Mouse (Mus musculus) midbrain, embryonic 12.5 days (tissue): Measurements from ENCODE around the gene Helq. TPM values are rescaled to one million over a fixed set of nuclear protein-coding genes. Genes with fewer than 3 reads are reported as not detected.

Source experiments
- ATAC-seq: fragments of 200-750 bp; cut with Nextera tagmentation; 2 replicates; pipeline ENCODE4 v1.8.0; 2017; ENCODE audit warnings: low read depth, moderate TSS enrichment, moderate library complexity; ENCODE audit not compliant: low FRiP score
- H3K27ac ChIP-seq: fragments of 300-500 bp; sonication (generic); replicated peaks from 2 replicates; pipeline ENCODE4 v1.5.1; 2016; ENCODE audit warnings: mild to moderate bottlenecking
- H3K27me3 ChIP-seq: fragments of 300-500 bp; sonication (generic); 2 replicates; pipeline ENCODE4 v1.6.1; 2016; ENCODE audit warnings: mild to moderate bottlenecking
- H3K36me3 ChIP-seq: fragments of 300-500 bp; sonication (generic); 2 replicates; pipeline ENCODE4 v1.6.1; 2016
- H3K4me1 ChIP-seq: fragments of 300-500 bp; sonication (generic); 2 replicates; pipeline ENCODE4 v1.6.1; 2016
- H3K4me2 ChIP-seq: fragments of 300-500 bp; sonication (generic); replicated peaks from 2 replicates; pipeline ENCODE4 v1.6.1; 2016; ENCODE audit warnings: mild to moderate bottlenecking, moderate library complexity
- H3K4me3 ChIP-seq: fragments of 300-500 bp; sonication (generic); 2 replicates; pipeline ENCODE4 v1.5.1; 2016; ENCODE audit warnings: mild to moderate bottlenecking
- H3K9ac ChIP-seq: fragments of 300-500 bp; sonication (generic); replicated peaks from 2 replicates; pipeline ENCODE4 v1.6.1; 2016; ENCODE audit warnings: mild to moderate bottlenecking, moderate library complexity
- H3K9me3 ChIP-seq: fragments of 300-500 bp; sonication (generic); 2 replicates; pipeline ENCODE4 v1.6.1; 2016; ENCODE audit warnings: mild to moderate bottlenecking
- WGBS: fragments of 180-500 bp; shearing (Covaris S2); methylation state at CpG from one replicate; pipeline ENCODE4 v1.1.7; 2016; 5-methylcytosine and 5-hydroxymethylcytosine counted together
- polyA plus RNA-seq: library from polyadenylated mRNA; unstranded; fragments of >200 nt; fragmentation: Nextera tagmentation; extraction: Ambion mirVana; gene quantifications from 2 replicates; pipeline ENCODE4 v1.2.1, GENCODE M21; 2016

Gene Helq
- polyA plus RNA-seq: 23.8 and 27.5 TPM in 2 replicates

GRCm38 (mm10) chr5:100798165-100798860 is at the start of gene Helq, which contains the start of gene Mrps18c:
Helq (minus strand) TSS chr5:100798598.
Mrps18c (plus strand) TSS chr5:100798627.
- Histone ChIP-seq H3K27me3 (no peaks in the 10 kb centered on the region), H3K9ac (peak within 1 kb of the TSS; percentile 84), H3K4me2 (peak within 1 kb of the TSS; percentile 70), H3K9me3 (no peaks in the 10 kb centered on the region), H3K36me3 (peaks cover 30% of the 10 kb centered on the region), H3K4me1 (peaks cover 14% of the 10 kb centered on the region), H3K4me3 (peak within 1 kb of the TSS; percentile 76), H3K27ac (peak within 1 kb of the TSS; percentile 15; the same call in 1 of the 2 replicates)
- under 1% methylated on average over 67 of the region's 67 CpGs for WGBS
- ATAC-seq: peak; percentile 98

GRCm38 (mm10) chr5:100847143-100847542 is 48.7 kb upstream of the Helq start:
- peaks cover 58% of the 10 kb centered on the region for H3K27me3 ChIP-seq
- peak overlapping the region; percentile 64; the same call in 1 of the 2 replicates for H3K4me3 ChIP-seq
- peaks cover 2% of the 10 kb centered on the region; the same call in 1 of the 2 replicates for H3K9me3 ChIP-seq
- ATAC-seq: no peak
- H3K9ac ChIP-seq: no peak overlapping the region
- no peaks in the 10 kb centered on the region for H3K36me3 ChIP-seq
- peaks cover 12% of the 10 kb centered on the region for H3K4me1 ChIP-seq
- 10% methylated on average over 2 of the region's 2 CpGs for WGBS
- H3K4me2 ChIP-seq: peak overlapping the region; percentile 100
- H3K27ac ChIP-seq: no peak overlapping the region

- no peak overlapping the region for H3K27ac ChIP-seq
- no peak for ATAC-seq
- peak overlapping the region; percentile 100 for H3K4me2 ChIP-seq
- H3K4me1 ChIP-seq: peaks cover 12% of the 10 kb centered on the region
- H3K36me3 ChIP-seq: no peaks in the 10 kb centered on the region
- H3K27me3 ChIP-seq: peaks cover 58% of the 10 kb centered on the region
- peaks cover 6% of the 10 kb centered on the region; the same call in 1 of the 2 replicates for H3K9me3 ChIP-seq
- H3K9ac ChIP-seq: peak overlapping the region; percentile 47
- peak overlapping the region; percentile 64 for H3K4me3 ChIP-seq
- under 1% methylated on average over 20 of the region's 22 CpGs for WGBS
Measured at GRCm38 (mm10) chr5:100846599-100846920, 48.2 kb upstream of the Helq start.

GRCm38 (mm10) chr5:100845848-100846598 is 47.6 kb upstream of the Helq start:
- H3K27ac ChIP-seq: no peak overlapping the region
- peaks cover 12% of the 10 kb centered on the region for H3K4me1 ChIP-seq
- H3K4me2 ChIP-seq: peak overlapping the region; percentile 100
- under 1% methylated on average over 52 of the region's 52 CpGs for WGBS
- peak; percentile 60 for ATAC-seq
- H3K27me3 ChIP-seq: peaks cover 58% of the 10 kb centered on the region
- H3K9me3 ChIP-seq: peaks cover 6% of the 10 kb centered on the region; the same call in 1 of the 2 replicates
- peak overlapping the region; percentile 47 for H3K9ac ChIP-seq
- no peaks in the 10 kb centered on the region for H3K36me3 ChIP-seq
- peak overlapping the region; percentile 64 for H3K4me3 ChIP-seq

DNA sequence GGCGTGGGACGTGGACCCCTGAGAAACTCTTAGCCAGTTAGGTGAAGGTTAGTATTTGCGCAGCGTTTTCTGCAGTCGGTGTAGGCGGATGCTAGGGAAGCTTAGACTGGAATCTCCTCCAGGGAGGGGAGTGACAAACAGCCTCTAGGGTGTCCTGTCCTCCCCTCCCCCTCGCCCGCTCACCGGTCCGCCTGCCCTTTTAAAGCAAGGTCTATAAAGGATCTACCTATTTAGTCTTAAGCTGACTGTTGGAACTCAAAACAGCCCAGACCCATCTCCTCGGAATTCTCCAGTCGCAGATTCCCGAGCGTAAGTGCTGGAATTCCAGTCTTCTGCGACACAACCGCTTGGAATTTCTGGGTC is 47.1 kb upstream of the Helq start, which contains the start of gene Gpat3:
Gpat3 (plus strand) TSS at position 229 of the 363 bp plus-strand sequence.
- ATAC-seq: no peak
- Histone ChIP-seq H3K27ac (no peak within 1 kb of the TSS), H3K4me2 (peak within 1 kb of the TSS; percentile 100), H3K4me1 (peaks cover 12% of the 10 kb centered on the region), H3K9ac (peak within 1 kb of the TSS; percentile 47), H3K4me3 (peak within 1 kb of the TSS; percentile 64), H3K9me3 (peaks cover 6% of the 10 kb centered on the region; the same call in 1 of the 2 replicates), H3K27me3 (peaks cover 58% of the 10 kb centered on the region), H3K36me3 (no peaks in the 10 kb centered on the region)
- under 1% methylated on average over 16 of the region's 16 CpGs for WGBS

DNA sequence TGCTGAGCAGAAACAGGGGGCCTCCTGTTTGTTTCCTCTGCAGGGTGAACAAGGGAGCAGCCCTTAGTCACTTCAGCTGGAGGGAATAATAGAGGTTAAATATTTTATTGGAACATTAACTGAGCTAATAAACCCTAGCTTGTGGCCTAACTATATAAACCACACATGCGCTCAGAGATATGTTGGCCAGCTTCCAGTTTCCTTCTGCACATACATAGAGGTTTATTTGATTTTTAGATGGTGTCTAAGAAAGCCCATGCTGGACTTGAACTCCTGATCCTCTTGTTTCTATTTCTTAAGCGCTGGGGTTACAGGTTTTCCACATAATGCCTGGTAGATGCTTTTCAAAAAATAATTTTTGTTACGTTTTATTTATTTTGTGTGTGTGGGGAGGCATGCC is 46.1 kb upstream of the Helq start:
- H3K4me2 ChIP-seq: no peak overlapping the region
- no peak overlapping the region for H3K27ac ChIP-seq
- peaks cover 12% of the 10 kb centered on the region for H3K4me1 ChIP-seq
- H3K27me3 ChIP-seq: peaks cover 58% of the 10 kb centered on the region
- H3K9me3 ChIP-seq: peaks cover 6% of the 10 kb centered on the region; the same call in 1 of the 2 replicates
- WGBS: 63% methylated on average over 3 of the region's 3 CpGs
- no peak overlapping the region for H3K9ac ChIP-seq
- H3K36me3 ChIP-seq: no peaks in the 10 kb centered on the region
- ATAC-seq: no peak
- H3K4me3 ChIP-seq: no peak overlapping the region

DNA sequence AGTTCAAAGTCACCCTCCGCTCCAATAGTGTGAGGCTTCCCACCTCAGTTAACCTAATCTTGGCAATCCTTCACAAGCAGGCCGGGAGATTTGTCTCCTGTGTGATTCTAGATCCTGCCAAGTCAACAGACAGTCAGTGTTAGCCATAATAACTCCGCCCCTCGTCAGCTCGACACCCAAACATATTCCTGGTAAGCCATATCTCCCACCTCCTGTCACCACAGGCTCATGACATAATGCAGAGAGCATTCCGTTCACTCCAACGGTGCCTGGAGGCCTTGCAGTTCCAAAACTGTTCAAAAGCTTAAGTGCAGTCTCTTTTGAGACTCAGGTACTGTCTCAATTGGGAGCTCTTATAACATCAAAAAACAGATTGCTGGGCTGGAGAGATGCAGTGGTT is 39.5 kb upstream of the Helq start:
- Histone ChIP-seq H3K4me3 (no peak overlapping the region), H3K9me3 (peaks cover 6% of the 10 kb centered on the region; the same call in 1 of the 2 replicates), H3K27me3 (no peaks in the 10 kb centered on the region), H3K27ac (no peak overlapping the region), H3K4me2 (no peak overlapping the region), H3K36me3 (no peaks in the 10 kb centered on the region), H3K4me1 (no peaks in the 10 kb centered on the region), H3K9ac (no peak overlapping the region)
- no peak for ATAC-seq
- 93% methylated on average over 7 of the region's 7 CpGs for WGBS

GRCm38 (mm10) chr5:100835862-100836538 is 37.6 kb upstream of the Helq start:
- 77% methylated on average over 9 of the region's 9 CpGs for WGBS
- no peak overlapping the region for H3K27ac ChIP-seq
- H3K4me2 ChIP-seq: no peak overlapping the region
- H3K36me3 ChIP-seq: no peaks in the 10 kb centered on the region
- H3K9me3 ChIP-seq: no peaks in the 10 kb centered on the region
- no peak overlapping the region for H3K4me3 ChIP-seq
- no peaks in the 10 kb centered on the region for H3K27me3 ChIP-seq
- ATAC-seq: no peak
- H3K4me1 ChIP-seq: no peaks in the 10 kb centered on the region
- H3K9ac ChIP-seq: no peak overlapping the region

GRCm38 (mm10) chr5:100833841-100834240 is 35.4 kb upstream of the Helq start:
- H3K27me3 ChIP-seq: no peaks in the 10 kb centered on the region
- no peaks in the 10 kb centered on the region for H3K36me3 ChIP-seq
- no peaks in the 10 kb centered on the region for H3K4me1 ChIP-seq
- H3K9ac ChIP-seq: no peak overlapping the region
- H3K4me3 ChIP-seq: no peak overlapping the region
- no peak for ATAC-seq
- no peak overlapping the region for H3K27ac ChIP-seq
- H3K4me2 ChIP-seq: no peak overlapping the region
- no peaks in the 10 kb centered on the region for H3K9me3 ChIP-seq
- WGBS: 87% methylated on average over 2 of the region's 2 CpGs

DNA sequence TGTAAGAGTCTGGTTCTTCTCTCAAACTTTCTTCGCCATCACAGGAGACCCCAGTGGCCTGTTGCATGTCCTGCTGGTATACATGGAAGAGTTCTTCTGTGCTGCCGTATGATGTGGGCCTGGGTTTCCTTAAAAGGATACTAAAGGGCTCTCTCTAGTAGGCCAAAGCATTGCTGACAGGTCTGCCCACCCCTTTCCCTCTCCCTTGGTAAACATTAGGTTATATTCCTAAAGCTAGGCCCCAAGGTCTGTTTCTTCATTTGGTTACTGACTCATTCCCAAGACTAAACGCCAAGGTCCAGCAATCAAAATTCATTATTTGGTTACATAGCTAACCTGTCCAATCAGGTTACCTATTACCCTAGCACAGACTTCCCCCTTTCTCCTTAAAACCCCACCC is 34.3 kb upstream of the Helq start:
- no peak for ATAC-seq
- Histone ChIP-seq H3K4me3 (no peak overlapping the region), H3K9me3 (no peaks in the 10 kb centered on the region), H3K4me1 (no peaks in the 10 kb centered on the region), H3K9ac (no peak overlapping the region), H3K27me3 (no peaks in the 10 kb centered on the region), H3K36me3 (no peaks in the 10 kb centered on the region), H3K27ac (no peak overlapping the region), H3K4me2 (no peak overlapping the region)
- 89% methylated on average over 3 of the region's 3 CpGs for WGBS

DNA sequence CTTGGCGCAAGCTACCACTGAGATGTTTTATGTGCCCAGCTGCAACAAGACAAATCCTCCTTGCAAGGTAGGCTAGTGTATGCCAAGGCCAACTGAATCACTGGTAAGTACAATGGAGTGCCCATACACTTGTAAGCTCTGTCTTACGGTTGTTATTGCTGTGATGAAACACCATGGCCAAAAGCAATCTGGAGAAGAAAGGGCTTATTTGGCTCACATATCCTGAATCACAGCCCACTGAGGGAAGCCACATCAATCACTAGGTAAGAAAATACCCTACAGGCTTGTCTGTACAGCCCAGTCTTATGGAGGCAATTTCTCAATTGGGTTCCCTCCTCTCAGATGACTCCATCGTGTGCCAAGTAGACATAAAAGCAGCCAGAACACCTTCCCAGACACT is 30.3 kb upstream of the Helq start:
- H3K9ac ChIP-seq: no peak overlapping the region
- no peaks in the 10 kb centered on the region for H3K4me1 ChIP-seq
- H3K27ac ChIP-seq: no peak overlapping the region
- H3K36me3 ChIP-seq: no peaks in the 10 kb centered on the region
- ATAC-seq: no peak
- no peak overlapping the region for H3K4me2 ChIP-seq
- H3K4me3 ChIP-seq: no peak overlapping the region
- 92% methylated on average over 3 of the region's 3 CpGs for WGBS
- H3K27me3 ChIP-seq: no peaks in the 10 kb centered on the region
- no peaks in the 10 kb centered on the region for H3K9me3 ChIP-seq

DNA sequence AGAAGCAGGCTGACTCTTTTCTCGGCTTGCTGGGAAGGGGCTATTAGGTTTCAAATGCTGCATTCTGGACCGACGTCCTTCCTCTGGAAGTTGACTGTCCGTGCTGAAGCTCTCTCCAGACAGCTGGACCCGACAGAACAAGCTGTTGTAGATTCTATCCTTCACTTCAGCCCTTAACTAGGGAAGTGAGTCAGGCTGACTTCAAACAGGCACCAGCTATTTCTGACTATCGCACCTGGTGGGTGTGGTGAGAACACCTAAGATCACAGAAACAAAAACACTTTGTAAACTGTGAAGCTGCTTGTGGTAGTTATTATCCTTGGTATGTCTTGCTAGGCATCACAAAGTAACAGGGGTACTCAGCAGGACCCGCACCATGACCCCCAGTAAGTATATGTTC is 28.1 kb upstream of the Helq start:
- 87% methylated on average over 7 of the region's 7 CpGs for WGBS
- Histone ChIP-seq H3K4me1 (no peaks in the 10 kb centered on the region), H3K9me3 (no peaks in the 10 kb centered on the region), H3K9ac (no peak overlapping the region), H3K4me3 (no peak overlapping the region), H3K4me2 (no peak overlapping the region), H3K27ac (no peak overlapping the region), H3K27me3 (no peaks in the 10 kb centered on the region), H3K36me3 (no peaks in the 10 kb centered on the region)
- no peak for ATAC-seq
